Mouse (Mus musculus): ENCODE measurements around the gene Ctso. TPM values are rescaled to one million over a fixed set of nuclear protein-coding genes. Genes with fewer than 3 reads are reported as not detected.

Gene Ctso
- polyA plus RNA-seq, 2 experiments, result 2.5 to 4.7 TPM

- WGBS (ENCODE audit: insufficient replicate concordance), result 44% methylated on average over 8 of the region's 8 CpGs
Measured at GRCm38 (mm10) chr3:81983120-81983895, 50.9 kb downstream of the Ctso start.

GRCm38 (mm10) chr3:81985100-81985499, 52.7 kb downstream of the Ctso start:
- no peak for TF ChIP-seq CTCF (IDR thresholded peaks at IDR 0.05; ENCODE audit: low read depth)
- H3K9ac ChIP-seq (replicated peaks), result no peak overlapping the region
- no peak overlapping the region for H3K4me3 ChIP-seq (ENCODE audit: insufficient read depth in 1 of 2, low read depth in 2 of 2, low read length in 2 of 2)
- 46% methylated on average over 1 of the region's 1 CpGs for WGBS (ENCODE audit: insufficient replicate concordance)
- H3K4me2 ChIP-seq (ENCODE audit: low read depth), result no peak overlapping the region
- peaks cover 0 to 7% of the 10 kb centered on the region in 2 experiments; a peak in 2 of 4 replicates for H3K4me1 ChIP-seq (replicated peaks; ENCODE audit: control insufficient read depth in 2 of 2, insufficient read depth in 2 of 2, low read length in 1 of 2)
- no peak for ATAC-seq (ENCODE audit: insufficient read depth)
- H3K27me3 ChIP-seq (ENCODE audit: control insufficient read depth, insufficient read depth, low read length), result no peaks in the 10 kb centered on the region
- no peaks in the 10 kb centered on the region for H3K36me3 ChIP-seq (replicated peaks; ENCODE audit: control insufficient read depth, insufficient read depth, low read depth)
- no peak for DNase-seq (ENCODE audit: low read depth in 3 of 3, low spot score in 3 of 3)
- H3K27ac ChIP-seq, result no peak overlapping the region
- H3K9me3 ChIP-seq (ENCODE audit: control insufficient read depth, low read length), result no peaks in the 10 kb centered on the region

More at GRCm38 (mm10) chr3:81983120-81983895, 50.9 kb downstream of the Ctso start:
- H3K9ac ChIP-seq (replicated peaks), result no peak overlapping the region
- no peak overlapping the region for H3K4me3 ChIP-seq (ENCODE audit: insufficient read depth in 1 of 2, low read depth in 2 of 2, low read length in 2 of 2)
- H3K9me3 ChIP-seq (ENCODE audit: control insufficient read depth, low read length), result no peaks in the 10 kb centered on the region
- H3K27ac ChIP-seq, result no peak overlapping the region
- TF ChIP-seq CTCF (IDR thresholded peaks at IDR 0.05; ENCODE audit: low read depth), result no peak
- no peak for TF ChIP-seq EP300 (IDR thresholded peaks at IDR 0.05; ENCODE audit: low read depth)
- no peak overlapping the region for H3K4me2 ChIP-seq (ENCODE audit: low read depth)
- no peaks in the 10 kb centered on the region for H3K27me3 ChIP-seq (ENCODE audit: control insufficient read depth, insufficient read depth, low read length)
- no peaks in the 10 kb centered on the region; a peak in 1 of 4 replicates for H3K4me1 ChIP-seq (replicated peaks; ENCODE audit: control insufficient read depth in 2 of 2, insufficient read depth in 2 of 2, low read length in 1 of 2)
- no peak for DNase-seq (ENCODE audit: low read depth in 3 of 3, low spot score in 3 of 3)
- no peak for ATAC-seq (ENCODE audit: insufficient read depth)
- H3K36me3 ChIP-seq (replicated peaks; ENCODE audit: control insufficient read depth, insufficient read depth, low read depth), result no peaks in the 10 kb centered on the region

GRCm38 (mm10) chr3:81986103-81986502, 53.7 kb downstream of the Ctso start:
- Histone ChIP-seq H3K27ac (no peak overlapping the region), H3K36me3 (replicated peaks; ENCODE audit: control insufficient read depth, insufficient read depth, low read depth) (no peaks in the 10 kb centered on the region), H3K4me1 (replicated peaks; ENCODE audit: control insufficient read depth in 2 of 2, insufficient read depth in 2 of 2, low read length in 1 of 2) (peaks cover 0 to 7% of the 10 kb centered on the region in 2 experiments; a peak in 3 of 4 replicates), H3K9ac (replicated peaks) (no peak overlapping the region), H3K9me3 (ENCODE audit: control insufficient read depth, low read length) (no peaks in the 10 kb centered on the region), H3K4me3 (ENCODE audit: insufficient read depth in 1 of 2, low read depth in 2 of 2, low read length in 2 of 2) (no peak overlapping the region), H3K27me3 (ENCODE audit: control insufficient read depth, insufficient read depth, low read length) (no peaks in the 10 kb centered on the region), H3K4me2 (ENCODE audit: low read depth) (no peak overlapping the region)
- TF ChIP-seq CTCF (IDR thresholded peaks at IDR 0.05; ENCODE audit: low read depth) (no peak), EP300 (IDR thresholded peaks at IDR 0.05; ENCODE audit: low read depth) (no peak)
- DNase-seq (ENCODE audit: low read depth in 3 of 3, low spot score in 3 of 3) (no peak), ATAC-seq (ENCODE audit: insufficient read depth) (no peak)
- 67% methylated on average over 2 of the region's 2 CpGs for WGBS (ENCODE audit: insufficient replicate concordance)

- DNase-seq (ENCODE audit: low read depth in 3 of 3, low spot score in 3 of 3), result no peak
- no peak for TF ChIP-seq CTCF (IDR thresholded peaks at IDR 0.05; ENCODE audit: low read depth)
- Histone ChIP-seq H3K9me3 (ENCODE audit: control insufficient read depth, low read length) (no peaks in the 10 kb centered on the region), H3K4me2 (ENCODE audit: low read depth) (no peak overlapping the region), H3K4me1 (replicated peaks; ENCODE audit: control insufficient read depth in 2 of 2, insufficient read depth in 2 of 2, low read length in 1 of 2) (peaks cover 0 to 7% of the 10 kb centered on the region in 2 experiments; a peak in 3 of 4 replicates), H3K36me3 (replicated peaks; ENCODE audit: control insufficient read depth, insufficient read depth, low read depth) (no peaks in the 10 kb centered on the region), H3K9ac (replicated peaks) (no peak overlapping the region), H3K27ac (no peak overlapping the region), H3K4me3 (ENCODE audit: insufficient read depth in 1 of 2, low read depth in 2 of 2, low read length in 2 of 2) (no peak overlapping the region), H3K27me3 (ENCODE audit: control insufficient read depth, insufficient read depth, low read length) (no peaks in the 10 kb centered on the region)
- ATAC-seq (ENCODE audit: insufficient read depth), result no peak
- WGBS (ENCODE audit: insufficient replicate concordance), result 73% methylated on average over 3 of the region's 3 CpGs
Measured at GRCm38 (mm10) chr3:81987628-81988027, 55.2 kb downstream of the Ctso start.

GRCm38 (mm10) chr3:81989692-81990141, 57.3 kb downstream of the Ctso start:
- Histone ChIP-seq H3K36me3 (replicated peaks; ENCODE audit: control insufficient read depth, insufficient read depth, low read depth) (no peaks in the 10 kb centered on the region), H3K27me3 (ENCODE audit: control insufficient read depth, insufficient read depth, low read length) (no peaks in the 10 kb centered on the region), H3K4me1 (replicated peaks; ENCODE audit: control insufficient read depth in 2 of 2, insufficient read depth in 2 of 2, low read length in 1 of 2) (peaks cover 0 to 7% of the 10 kb centered on the region in 2 experiments; a peak in 3 of 4 replicates), H3K9ac (replicated peaks) (no peak overlapping the region), H3K4me3 (ENCODE audit: insufficient read depth in 1 of 2, low read depth in 2 of 2, low read length in 2 of 2) (no peak overlapping the region), H3K4me2 (ENCODE audit: low read depth) (no peak overlapping the region), H3K27ac (no peak overlapping the region), H3K9me3 (ENCODE audit: control insufficient read depth, low read length) (no peaks in the 10 kb centered on the region)
- no peak for TF ChIP-seq EP300 (IDR thresholded peaks at IDR 0.05; ENCODE audit: low read depth)
- TF ChIP-seq CTCF (IDR thresholded peaks at IDR 0.05; ENCODE audit: low read depth), result no peak
- DNase-seq (ENCODE audit: low read depth in 3 of 3, low spot score in 3 of 3) (no peak), ATAC-seq (ENCODE audit: insufficient read depth) (no peak)
- WGBS (ENCODE audit: insufficient replicate concordance), result 9% methylated on average over 2 of the region's 2 CpGs
